Mouse (Mus musculus): ENCODE data around the gene Il13ra1.

The Il13ra1 gene

GRCm38 (mm10) chrX:36111622-36112421 is at the start of gene Il13ra1:
Il13ra1 (plus strand) TSS chrX:36112110.
- DNase-seq: peak; percentile 95

GRCm38 (mm10) chrX:36073997-36074396 is 37.9 kb upstream of the Il13ra1 start:
- DNase-seq: no peak

- DNase-seq: no peak
Observed at GRCm38 (mm10) chrX:36077164-36077563, 34.7 kb upstream of the Il13ra1 start.

GRCm38 (mm10) chrX:36082917-36083316 is 29.0 kb upstream of the Il13ra1 start:
- DNase-seq: peak; percentile 96

GRCm38 (mm10) chrX:36088464-36089256 is 23.2 kb upstream of the Il13ra1 start:
- no peak for DNase-seq

- no peak for DNase-seq
Observed at GRCm38 (mm10) chrX:36100883-36101282, 11.0 kb upstream of the Il13ra1 start.

- DNase-seq: no peak
Observed at GRCm38 (mm10) chrX:36101318-36101717, 10.6 kb upstream of the Il13ra1 start.

- no peak for DNase-seq
Observed at GRCm38 (mm10) chrX:36108601-36109000, 3.3 kb upstream of the Il13ra1 start.

- no peak for DNase-seq
Observed at GRCm38 (mm10) chrX:36112422-36112750, 476 bp downstream of the Il13ra1 start.

- no peak for DNase-seq
Observed at GRCm38 (mm10) chrX:36115171-36115570, 3.3 kb downstream of the Il13ra1 start.

- peak; percentile 87 for DNase-seq
Observed at GRCm38 (mm10) chrX:36129037-36129770, 17.3 kb downstream of the Il13ra1 start.

GRCm38 (mm10) chrX:36129771-36130108 is 17.8 kb downstream of the Il13ra1 start:
- no peak for DNase-seq

GRCm38 (mm10) chrX:36136346-36136745 is 24.4 kb downstream of the Il13ra1 start:
- DNase-seq: no peak

GRCm38 (mm10) chrX:36141994-36142639 is 30.2 kb downstream of the Il13ra1 start:
- no peak for DNase-seq

- peak; percentile 86 for DNase-seq
Observed at GRCm38 (mm10) chrX:36146746-36147145, 34.8 kb downstream of the Il13ra1 start.

GRCm38 (mm10) chrX:36150100-36150499 is 38.2 kb downstream of the Il13ra1 start:
- no peak for DNase-seq

GRCm38 (mm10) chrX:36156677-36157076 is 44.8 kb downstream of the Il13ra1 start:
- DNase-seq: no peak

- peak; percentile 86 for DNase-seq
Observed at GRCm38 (mm10) chrX:36161567-36161966, 49.7 kb downstream of the Il13ra1 start.

GRCm38 (mm10) chrX:36183625-36184024 is 71.7 kb downstream of the Il13ra1 start:
- peak; percentile 86 for DNase-seq

GRCm38 (mm10) chrX:36186036-36186435 is 74.1 kb downstream of the Il13ra1 start:
- DNase-seq: no peak

GRCm38 (mm10) chrX:36186443-36186842 is 74.5 kb downstream of the Il13ra1 start:
- DNase-seq: no peak

GRCm38 (mm10) chrX:36193951-36194350 is 82.0 kb downstream of the Il13ra1 start:
- no peak for DNase-seq
